Mouse (Mus musculus) heart, adult 2 months (tissue): ENCODE measurements at regions not wholly inside any gene's neighbourhood (a gene's known extent, or its start where the extent isn't known, plus 50 kb on each side); places are given as distances from the start of the nearest gene placed in this dataset.

Experiments
- CTCF ChIP-seq: fragments of 200-600 bp; IDR thresholded peaks from 2 replicates; pipeline ENCODE4 v1.8.1; 2022; ENCODE audit warnings: antibody characterized with exemption, mild to moderate bottlenecking, moderate library complexity
- EP300 ChIP-seq: fragments of 200-500 bp; IDR thresholded peaks from 2 replicates; pipeline ENCODE4 v1.6.1; 2011; ENCODE audit warnings: low read depth, low read length, control low read depth; ENCODE audit not compliant: insufficient read depth
- POLR2A ChIP-seq: fragments of 200-500 bp; IDR thresholded peaks from 2 replicates; pipeline ENCODE4 v1.6.1; 2011; ENCODE audit warnings: mild to moderate bottlenecking, low read depth, low read length, control low read depth; ENCODE audit not compliant: insufficient read depth

GRCm38 (mm10) chr8:115481136-115481535 is 226.5 kb downstream of the Maf start:
- no peak for TF ChIP-seq CTCF
- no peak for TF ChIP-seq POLR2A
- no peak for TF ChIP-seq EP300
